In the genomic region with DNA sequence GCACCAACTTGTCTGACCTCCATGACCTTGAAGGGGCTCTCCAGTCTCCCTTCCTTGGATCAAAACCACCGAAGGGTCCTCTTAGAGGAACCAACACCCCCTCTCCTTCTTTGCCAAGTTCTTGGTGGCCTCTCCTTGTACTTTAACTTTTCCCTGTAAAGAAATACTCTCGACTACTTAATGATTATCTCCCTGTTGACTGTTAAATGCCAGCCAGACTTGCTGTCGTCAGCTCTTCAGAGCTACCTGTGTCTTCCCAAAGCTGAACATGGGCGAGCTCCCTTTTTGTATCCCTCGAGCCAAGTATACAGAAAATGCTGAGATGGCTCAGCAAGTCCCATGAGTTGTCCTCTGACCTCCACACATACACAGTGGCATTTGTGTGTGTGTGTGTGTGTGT, we compare ENCODE assay signal across 31 mouse cellular contexts. TPM values are rescaled to one million over a fixed set of nuclear protein-coding genes. Genes with fewer than 3 reads are reported as not detected.
DNase-seq lines count a peak whose midpoint lies in the region; ATAC-seq and TF ChIP-seq lines count a peak whose summit lies in the region.
"Had no signal": no experiment of that assay in that cellular context is flagged by ENCODE, and none has a peak within 500 bp of the region (broad histone marks: within the 10 kb centered on the region; RNA-seq: fewer than 3 reads in every experiment).

No protein-coding gene starts in this region.

- H3K27me3 ChIP-seq in lung, embryonic 14.5 days (ENCODE audit: insufficient read depth, low read length), result peaks cover 15% of the 10 kb centered on the region
- peaks cover 5% of the 10 kb centered on the region; the same call in 1 of the 2 replicates for H3K27me3 ChIP-seq in kidney, embryonic 16.5 days (ENCODE audit: insufficient read depth, low read length)
- H3K27me3 ChIP-seq in limb, embryonic 15.5 days, result peaks cover 7% of the 10 kb centered on the region; the same call in 1 of the 2 replicates
- peaks cover 19% of the 10 kb centered on the region for H3K27me3 ChIP-seq in hindbrain, embryonic 12.5 days

- no peak for ATAC-seq in lung, embryonic 14.5 days (ENCODE audit: insufficient read depth)
- ATAC-seq in kidney, embryonic 16.5 days (ENCODE audit: low FRiP score, low TSS enrichment), result no peak
- ATAC-seq in limb, embryonic 15.5 days (ENCODE audit: insufficient number of reproducible peaks, low FRiP score, low TSS enrichment, low read depth), result no peak
- no peak for ATAC-seq in hindbrain, embryonic 12.5 days (ENCODE audit: low FRiP score)
- ATAC-seq: forebrain, postnatal 0 days; hindbrain, postnatal 0 days; intestine, embryonic 15.5 days had no signal

- no peaks in the 10 kb centered on the region for H3K9me3 ChIP-seq in lung, embryonic 14.5 days (ENCODE audit: low read depth, low read length)
- H3K9me3 ChIP-seq in kidney, embryonic 16.5 days (ENCODE audit: low read length), result no peaks in the 10 kb centered on the region
- no peaks in the 10 kb centered on the region for H3K9me3 ChIP-seq in limb, embryonic 15.5 days
- H3K9me3 ChIP-seq in hindbrain, embryonic 12.5 days (replicated peaks), result no peaks in the 10 kb centered on the region
- H3K9me3 ChIP-seq: embryonic facial prominence, embryonic 15.5 days; forebrain, embryonic 12.5 days; heart, embryonic 12.5 days; intestine, embryonic 15.5 days; limb, embryonic 13.5 days; liver, embryonic 13.5 days; stomach, embryonic 15.5 days had no signal

- WGBS in lung, embryonic 14.5 days, result 70% methylated on average over 5 of the region's 5 CpGs
- WGBS in kidney, embryonic 16.5 days, result 68% methylated on average over 5 of the region's 5 CpGs
- WGBS in limb, embryonic 15.5 days, result 72% methylated on average over 5 of the region's 5 CpGs
- WGBS in hindbrain, embryonic 12.5 days, result 85% methylated on average over 5 of the region's 5 CpGs

- H3K4me2 ChIP-seq in lung, embryonic 14.5 days, result no peak overlapping the region
- no peak overlapping the region for H3K4me2 ChIP-seq in kidney, embryonic 16.5 days (replicated peaks; ENCODE audit: low read depth, low read length)
- no peak overlapping the region for H3K4me2 ChIP-seq in limb, embryonic 15.5 days
- no peak overlapping the region for H3K4me2 ChIP-seq in hindbrain, embryonic 12.5 days (replicated peaks)
- H3K4me2 ChIP-seq: embryonic facial prominence, embryonic 15.5 days; forebrain, embryonic 12.5 days; heart, embryonic 12.5 days; intestine, embryonic 15.5 days; limb, embryonic 13.5 days; liver, embryonic 13.5 days; stomach, embryonic 15.5 days had no signal

- no peak overlapping the region for H3K4me3 ChIP-seq in gastrocnemius, adult 2 months
- H3K4me3 ChIP-seq in lung, embryonic 14.5 days (ENCODE audit: low read depth, low read length), result no peak overlapping the region
- H3K4me3 ChIP-seq in kidney, embryonic 16.5 days (ENCODE audit: low read length), result no peak overlapping the region
- H3K4me3 ChIP-seq in limb, embryonic 15.5 days, result no peak overlapping the region
- no peak overlapping the region for H3K4me3 ChIP-seq in hindbrain, embryonic 12.5 days
- H3K4me3 ChIP-seq: embryonic facial prominence, embryonic 15.5 days; forebrain, embryonic 12.5 days; heart, embryonic 12.5 days; intestine, embryonic 15.5 days; limb, embryonic 13.5 days; liver, embryonic 13.5 days; stomach, embryonic 15.5 days had no signal

- TF ChIP-seq CTCF in gastrocnemius, adult 2 months (IDR thresholded peaks at IDR 0.05), result no peak
- TF ChIP-seq CTCF in lung, embryonic 14.5 days (IDR thresholded peaks at IDR 0.05; ENCODE audit: low read depth), result no peak

- H3K27ac ChIP-seq in gastrocnemius, adult 2 months, result peak overlapping the region; percentile 67; the same call in 1 of the 2 replicates
- H3K27ac ChIP-seq in lung, embryonic 14.5 days (ENCODE audit: low read depth), result peak overlapping the region; percentile 38; the same call in 1 of the 2 replicates
- peak overlapping the region; percentile 61; the same call in 1 of the 2 replicates for H3K27ac ChIP-seq in kidney, embryonic 16.5 days (ENCODE audit: low read length)
- H3K27ac ChIP-seq in limb, embryonic 15.5 days, result 0 out of 2 replicates have a peak overlapping the region, but pooled peaks have one; percentile 95
- H3K27ac ChIP-seq in hindbrain, embryonic 12.5 days, result no peak overlapping the region
- H3K27ac ChIP-seq: forebrain, embryonic 12.5 days; hindbrain, postnatal 0 days; liver, embryonic 13.5 days; stomach, embryonic 15.5 days had no signal

- intact Hi-C loops in gastrocnemius, adult 2 months (cut with DNase I), result no loop called here

- peaks cover 41% of the 10 kb centered on the region for H3K4me1 ChIP-seq in lung, embryonic 14.5 days (ENCODE audit: insufficient read depth)
- peaks cover 57% of the 10 kb centered on the region for H3K4me1 ChIP-seq in kidney, embryonic 16.5 days (ENCODE audit: insufficient read depth, low read length)
- peaks cover 78% of the 10 kb centered on the region for H3K4me1 ChIP-seq in limb, embryonic 15.5 days
- peaks cover 68% of the 10 kb centered on the region for H3K4me1 ChIP-seq in hindbrain, embryonic 12.5 days

- H3K9ac ChIP-seq in lung, embryonic 14.5 days, result no peak overlapping the region
- H3K9ac ChIP-seq in kidney, embryonic 16.5 days (replicated peaks; ENCODE audit: low read length), result no peak overlapping the region
- no peak overlapping the region for H3K9ac ChIP-seq in limb, embryonic 15.5 days
- H3K9ac ChIP-seq in hindbrain, embryonic 12.5 days, result no peak overlapping the region
- H3K9ac ChIP-seq: embryonic facial prominence, embryonic 15.5 days; forebrain, embryonic 12.5 days; forebrain, postnatal 0 days; heart, embryonic 12.5 days; intestine, embryonic 15.5 days; limb, embryonic 13.5 days; liver, embryonic 13.5 days; stomach, embryonic 15.5 days had no signal

- no peak for DNase-seq in gastrocnemius, adult 2 months
- DNase-seq in gastrocnemius, adult 18-20 months (ENCODE audit: low spot score), result no peak
- DNase-seq in lung, embryonic 14.5 days, result no peak
- no peak for DNase-seq in lung, postnatal 4 days
- DNase-seq in thymus, postnatal 4 days, result no peak
- DNase-seq: adrenal gland, postnatal 10 days; cerebellum, adult 11-12 months; cerebellum, adult 9-11 months; embryo, embryonic 11 days; forebrain, postnatal 0 days; gastrocnemius, postnatal 25 days; heart, adult 18-20 months; layer of hippocampus, adult 9-11 months; liver, embryonic 13.5 days; lung, adult 18-20 months; lung, postnatal 10 days; midbrain, embryonic 14.5 days; right cerebral cortex, postnatal 14 days had no signal

- H3K36me3 ChIP-seq in lung, embryonic 14.5 days (ENCODE audit: insufficient read depth), result no peaks in the 10 kb centered on the region
- H3K36me3 ChIP-seq in kidney, embryonic 16.5 days (ENCODE audit: insufficient read depth, low read length), result no peaks in the 10 kb centered on the region
- H3K36me3 ChIP-seq in limb, embryonic 15.5 days, result no peaks in the 10 kb centered on the region
- H3K36me3 ChIP-seq in hindbrain, embryonic 12.5 days, result no peaks in the 10 kb centered on the region
- H3K36me3 ChIP-seq: embryonic facial prominence, embryonic 15.5 days; forebrain, embryonic 12.5 days; heart, embryonic 12.5 days; intestine, embryonic 15.5 days; limb, embryonic 13.5 days; liver, embryonic 13.5 days; stomach, embryonic 15.5 days had no signal

RNA-seq across cellular contexts. Expression of gene Tns1, which starts 30.8 kb away (rescaled TPM):
- 100 to 1,000 TPM; 294 to 305 TPM for total RNA-seq in gastrocnemius, adult 2 months (2021)
- 100 to 1,000 TPM; 226 to 298 TPM for total RNA-seq in gastrocnemius, adult 18-20 months (2021)
- polyA plus RNA-seq in lung, embryonic 14.5 days (2014; fragmentation: Nextera tagmentation; extraction: Ambion mirVana), result 87.9 and 95.2 TPM in 2 replicates
- 77.3 and 78.3 TPM in 2 replicates for polyA plus RNA-seq in kidney, embryonic 16.5 days (2015; fragmentation: Nextera tagmentation; extraction: Ambion mirVana)
- polyA plus RNA-seq in limb, embryonic 15.5 days (2015; fragmentation: Nextera tagmentation; extraction: Ambion mirVana), result 59.9 and 65.2 TPM in 2 replicates
- polyA plus RNA-seq in hindbrain, embryonic 12.5 days (2016; fragmentation: Nextera tagmentation; extraction: Ambion mirVana), result 26.1 and 28.3 TPM in 2 replicates

RNA-seq across cellular contexts. Expression of gene Rufy4, which starts 31.9 kb away (rescaled TPM):
- total RNA-seq in gastrocnemius, adult 2 months (2021), result under 1 TPM in 1 of 2 experiments, not detected in 1; 0.08 TPM
- under 1 TPM; 0.09 to 0.11 TPM for total RNA-seq in gastrocnemius, adult 18-20 months (2021)
- polyA plus RNA-seq in lung, embryonic 14.5 days (2014; fragmentation: Nextera tagmentation; extraction: Ambion mirVana), result 0.26 and 0.39 TPM in 2 replicates
- 0.22 and 0.32 TPM in 2 replicates for polyA plus RNA-seq in kidney, embryonic 16.5 days (2015; fragmentation: Nextera tagmentation; extraction: Ambion mirVana)
- 0.35 and 0.84 TPM in 2 replicates for polyA plus RNA-seq in limb, embryonic 15.5 days (2015; fragmentation: Nextera tagmentation; extraction: Ambion mirVana)
- 0.46 and 0.60 TPM in 2 replicates for polyA plus RNA-seq in hindbrain, embryonic 12.5 days (2016; fragmentation: Nextera tagmentation; extraction: Ambion mirVana)
- total RNA-seq: CH12.LX; ES-E14; forebrain, postnatal 0 days; hindbrain, postnatal 0 days; left cerebral cortex, postnatal 25 days had no signal
